Mouse (Mus musculus) embryonic stem cell, embryonic (primary cell): Measurements from ENCODE around the gene Oasl1.

Experiments
- CTCF ChIA-PET, 4 experiments: fragments of 300-600 bp in 2 of 4; fragments of 350-600 bp in 2 of 4; sonication (Branson Sonifier 250); formaldehyde crosslinking; loops; one replicate each; lab custom pipeline; 2022; ENCODE audit warnings: inconsistent platforms in 2 of 4; lab: Charles Lee
- POLR2A ChIA-PET, 4 experiments: fragments of 300-600 bp in 2 of 4; fragments of 350-600 bp in 2 of 4; sonication (Branson Sonifier 250); formaldehyde crosslinking; loops; one replicate each; lab custom pipeline; 2022; ENCODE audit warnings: antibody characterized with exemption in 4 of 4, inconsistent platforms in 1 of 4; lab: Charles Lee

Gene Oasl1

GRCm38 (mm10) chr5:114914855-114915254 is 8.2 kb upstream of the Oasl1 start:
- ChIA-PET CTCF (interaction anchor here in 1 of 4 experiments (0.9 kb wide), 1 partner anchor 64 kb away, joined by 3 read pairs; no protein-coding TSS in a partner anchor), POLR2A (interaction anchor here in 1 of 4 experiments (0.7 to 1.1 kb wide), 4 partner anchors 10 to 27 kb away, joined by 3 read pairs; partner anchors contain the start of gene 2210016L21Rik)

DNA sequence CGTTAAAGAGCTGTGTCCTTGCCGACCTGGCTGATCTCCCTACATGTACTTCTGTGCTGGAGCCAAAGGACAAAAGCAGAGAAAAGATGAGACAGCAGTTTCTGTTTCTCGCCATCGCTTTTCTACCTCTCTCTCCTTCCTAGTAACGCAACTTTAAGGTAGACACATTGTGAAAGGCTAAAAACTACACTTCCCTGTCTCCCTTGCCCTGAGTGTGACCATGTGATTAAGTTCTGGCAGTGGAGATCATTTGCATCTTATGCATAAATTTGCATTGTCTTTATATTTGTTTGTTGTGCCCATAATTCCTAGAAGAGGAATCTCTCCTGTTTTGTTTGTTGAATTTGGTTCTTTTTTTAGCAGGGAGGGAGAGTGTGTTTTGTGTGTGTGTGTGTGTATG is 7.2 kb upstream of the Oasl1 start:
- ChIA-PET CTCF (no interaction called here), POLR2A (no interaction called here)

GRCm38 (mm10) chr5:114916777-114917176 is 6.3 kb upstream of the Oasl1 start:
- POLR2A ChIA-PET: interaction anchor here in 2 of 4 experiments (0.7 kb wide), 2 partner anchors 19 to 666 kb away, joined by 3 to 4 read pairs; no protein-coding TSS in a partner anchor
- CTCF ChIA-PET: interaction anchor here in 2 of 4 experiments (0.7 kb wide), 2 partner anchors 309 to 593 kb away, joined by 3 to 5 read pairs; no protein-coding TSS in a partner anchor

DNA sequence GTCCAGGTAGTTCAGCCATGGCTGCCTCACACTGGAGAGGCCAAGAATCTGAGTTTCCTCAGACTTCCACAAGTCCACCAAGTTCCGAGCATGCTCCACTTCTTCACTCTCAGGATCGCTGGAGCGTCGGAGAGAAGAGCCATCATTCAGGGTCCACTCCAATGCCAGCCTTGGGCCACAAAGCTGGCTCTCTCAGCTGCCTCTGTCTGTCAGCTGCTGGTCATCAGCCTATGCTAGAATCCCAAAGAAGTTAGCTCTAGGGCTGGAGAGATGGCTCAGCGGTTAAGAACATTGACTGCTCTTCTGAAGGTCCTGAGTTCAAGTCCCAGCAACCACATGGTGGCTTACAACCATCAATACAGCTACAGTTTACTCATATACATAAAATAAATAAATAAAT is 5.7 kb upstream of the Oasl1 start:
- POLR2A ChIA-PET: interaction anchor here in 2 of 4 experiments (0.7 kb wide), 2 partner anchors 18 to 665 kb away, joined by 3 to 4 read pairs; no protein-coding TSS in a partner anchor
- CTCF ChIA-PET: interaction anchor here in 2 of 4 experiments (0.7 kb wide), 4 partner anchors 227 to 593 kb away, joined by 3 to 5 read pairs (median 3); partner anchors contain the start of gene Gltp (in 1 of the 2)

DNA sequence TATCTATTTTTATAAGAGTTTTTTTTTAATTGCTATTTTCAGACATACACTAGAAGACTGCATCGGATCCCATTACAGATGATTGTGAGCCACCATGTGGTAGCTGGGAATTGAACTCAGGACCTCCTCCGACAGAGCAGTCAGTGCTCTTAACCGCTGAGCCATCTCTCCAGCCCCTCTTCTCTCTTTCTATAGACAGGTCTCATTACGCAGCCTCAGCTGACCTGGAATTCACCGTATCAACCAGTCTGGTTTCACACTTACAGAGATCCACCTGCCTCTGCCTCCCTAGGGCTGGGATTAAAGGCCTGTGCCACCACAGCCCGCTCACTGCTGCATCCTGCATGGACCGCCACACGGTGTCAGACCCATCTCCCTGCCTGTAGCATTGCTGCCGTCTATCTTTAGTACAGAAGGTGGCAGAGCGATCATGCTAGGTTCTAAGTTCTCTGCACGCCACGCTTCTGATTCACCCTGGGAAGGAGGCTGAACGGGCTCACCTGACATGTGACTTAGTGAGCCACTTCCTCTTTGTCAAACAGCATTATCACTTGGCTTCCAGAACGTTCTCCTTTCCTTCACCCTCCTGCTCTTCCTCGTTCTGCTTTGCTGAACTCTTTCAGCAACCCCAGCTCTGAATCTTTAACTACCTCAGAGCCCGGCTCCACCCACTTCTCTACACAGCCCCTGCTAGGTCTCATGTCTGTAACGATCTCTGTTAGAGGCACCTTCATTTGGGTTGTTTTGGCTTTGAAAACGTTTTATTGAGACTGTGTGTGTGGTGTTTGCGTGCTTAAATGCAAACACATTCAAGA is 1.3 kb upstream of the Oasl1 start:
- ChIA-PET POLR2A (interaction anchor here in 2 of 4 experiments (0.7 to 1.5 kb wide), 5 partner anchors 9 to 104 kb away, joined by 3 read pairs; no protein-coding TSS in a partner anchor), CTCF (interaction anchor here in 3 of 4 experiments (0.6 to 1.4 kb wide), 3 partner anchors 13 to 57 kb away, joined by 3 to 4 read pairs (median 3); no protein-coding TSS in a partner anchor)

- ChIA-PET POLR2A (interaction anchor here in 1 of 4 experiments (0.7 kb wide), 1 partner anchor 8 kb away, joined by 3 read pairs; no protein-coding TSS in a partner anchor), CTCF (no interaction called here)
Observed at GRCm38 (mm10) chr5:114922366-114922731, 691 bp upstream of the Oasl1 start.

DNA sequence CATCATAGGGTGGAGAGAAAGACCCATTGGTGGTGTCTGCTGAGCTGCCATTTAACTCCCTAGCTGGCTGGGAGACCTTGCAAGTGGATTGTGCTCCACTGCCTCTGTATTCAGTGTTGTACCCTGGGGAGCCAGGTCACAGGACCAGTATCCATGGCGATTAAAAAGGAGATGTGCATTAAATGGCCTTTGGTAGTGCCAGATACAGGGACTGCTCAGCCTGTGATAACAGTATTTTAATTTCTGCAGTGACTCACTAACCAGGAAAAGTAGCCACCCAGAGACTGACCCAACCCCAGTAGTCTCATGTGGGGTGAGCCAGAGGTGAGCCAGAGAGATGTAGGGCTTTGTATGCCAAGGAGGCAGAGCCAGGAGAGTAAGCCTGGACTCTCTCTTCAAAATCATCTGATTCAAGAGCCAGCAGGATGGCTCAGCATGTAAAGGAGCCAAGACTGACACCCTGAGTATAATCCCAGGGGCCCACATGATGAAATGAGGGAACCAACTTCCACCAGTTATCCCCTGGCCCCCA is 3.2 kb downstream of the Oasl1 start:
- CTCF ChIA-PET: no interaction called here

DNA sequence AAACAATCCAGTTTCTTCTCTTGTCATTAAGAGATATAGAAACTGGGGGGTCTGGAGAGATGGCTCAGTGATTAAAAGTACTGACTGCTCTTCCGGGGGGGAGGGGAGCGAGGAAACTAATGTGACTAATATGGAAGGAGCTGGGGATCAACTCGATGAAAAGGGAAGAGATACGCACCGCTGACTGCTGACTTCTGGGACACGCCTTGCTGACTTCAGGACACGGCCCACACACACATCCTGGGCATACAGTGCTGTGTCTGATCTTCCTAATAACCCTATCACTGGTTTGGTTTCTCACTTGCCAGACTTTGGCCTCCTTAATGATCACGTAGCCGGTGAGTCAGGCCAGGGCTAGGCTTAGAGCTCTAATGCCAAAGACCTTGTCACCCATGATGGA is 3.7 kb downstream of the Oasl1 start:
- ChIA-PET CTCF (no interaction called here), POLR2A (interaction anchor here in 3 of 4 experiments (0.6 to 1.0 kb wide), 4 partner anchors 16 to 278 kb away, joined by 3 to 4 read pairs (median 3); partner anchors contain the start of gene 2210016L21Rik (in 1 of the 3))

More for the DNA sequence above, 3.2 kb downstream of the Oasl1 start:
- POLR2A ChIA-PET: interaction anchor here (0.6 to 1.0 kb wide), 5 partner anchors 16 to 354 kb away, joined by 3 to 4 read pairs (median 3); partner anchors contain the start of gene 2210016L21Rik (in 1 of the 4)

DNA sequence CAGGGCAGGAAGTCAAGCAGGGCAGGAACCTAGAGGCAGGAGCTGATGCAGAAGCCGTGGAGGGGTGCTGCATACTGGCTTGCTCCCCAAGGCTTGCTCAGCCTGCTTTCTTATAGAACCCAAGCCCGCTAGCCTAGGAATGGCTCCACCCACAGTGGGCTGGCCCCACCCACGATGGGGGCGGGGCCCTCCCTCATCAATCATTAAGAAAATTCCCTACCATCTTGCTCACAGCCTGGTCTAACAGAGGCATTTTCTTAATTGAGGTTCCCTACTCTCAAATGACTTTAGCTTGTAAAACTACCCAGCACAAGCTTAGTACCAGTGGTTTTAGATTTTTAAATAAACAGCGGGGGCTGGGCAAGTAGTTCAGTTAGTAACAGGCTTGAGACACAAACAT is 8.6 kb downstream of the Oasl1 start:
- POLR2A ChIA-PET: interaction anchor here in 3 of 4 experiments (0.6 to 2.3 kb wide), 18 partner anchors 8 to 141 kb away, joined by 3 to 15 read pairs (median 3); partner anchors contain the start of genes 2210016L21Rik (in 2 of the 3), Oasl1 (in 2 of the 3) and Hnf1a (in 1 of the 3)
- CTCF ChIA-PET: interaction anchor here in 3 of 4 experiments (0.6 to 1.8 kb wide), 6 partner anchors 10 to 327 kb away, joined by 3 to 5 read pairs (median 4); partner anchors contain the start of gene 2210016L21Rik (in 2 of the 3)

GRCm38 (mm10) chr5:114933206-114933605 is 10.2 kb downstream of the Oasl1 start:
- ChIA-PET POLR2A (interaction anchor here in 1 of 4 experiments (0.5 kb wide), 1 partner anchor 11 kb away, joined by 3 read pairs; no protein-coding TSS in a partner anchor), CTCF (interaction anchor here in 1 of 4 experiments (1.8 kb wide), 1 partner anchor 9 kb away, joined by 5 read pairs; the partner anchor contains the start of gene 2210016L21Rik)

DNA sequence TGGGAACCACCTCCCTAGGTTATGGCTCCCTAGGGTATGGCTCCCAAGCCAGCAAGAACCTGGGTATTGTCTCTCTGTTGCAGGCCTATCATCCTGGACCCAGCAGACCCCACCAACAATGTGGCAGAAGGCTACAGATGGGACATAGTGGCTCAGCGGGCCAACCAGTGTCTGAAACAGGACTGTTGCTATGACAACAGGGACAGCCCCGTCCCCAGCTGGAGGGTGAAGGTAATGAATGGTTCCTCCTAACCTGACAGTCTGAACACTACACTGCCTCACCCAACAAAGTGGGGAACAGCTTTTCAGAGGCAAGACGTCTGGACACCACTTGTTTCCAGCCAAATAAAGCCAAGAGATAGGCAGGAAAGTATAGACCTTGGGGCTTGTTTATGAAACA is 12.8 kb downstream of the Oasl1 start:
- ChIA-PET CTCF (interaction anchor here in 3 of 4 experiments (0.5 to 0.7 kb wide), 3 partner anchors 45 to 457 kb away, joined by 3 to 7 read pairs (median 3); no protein-coding TSS in a partner anchor), POLR2A (interaction anchor here in 3 of 4 experiments (0.6 to 2.3 kb wide), 4 partner anchors 8 to 203 kb away, joined by 3 to 6 read pairs (median 4); no protein-coding TSS in a partner anchor)

DNA sequence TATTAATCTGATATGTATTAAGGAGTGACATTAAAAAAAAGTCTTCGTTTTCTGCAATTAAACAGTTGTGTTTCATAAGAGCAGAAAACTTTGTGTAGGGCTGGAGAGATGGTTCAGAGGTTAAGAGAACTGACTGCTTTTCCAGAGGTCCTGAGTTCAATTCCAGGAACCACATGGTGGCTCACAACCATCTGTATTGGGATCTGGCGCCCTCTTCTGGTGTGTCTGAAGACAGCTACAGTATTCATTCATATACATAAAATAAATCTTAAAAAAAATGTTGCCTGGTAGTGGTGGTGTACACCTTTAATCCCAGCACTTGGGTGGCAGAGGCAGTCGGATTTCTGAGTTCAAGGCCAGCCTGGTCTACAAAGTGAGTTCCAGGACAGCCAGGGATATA is 18.1 kb downstream of the Oasl1 start:
- ChIA-PET POLR2A (interaction anchor here in 3 of 4 experiments (0.7 to 2.9 kb wide), 11 partner anchors 9 to 497 kb away, joined by 3 to 15 read pairs (median 4); partner anchors contain the start of genes Mmab (in 1 of the 3), Mvk (in 1 of the 3) and Oasl1 (in 1 of the 3)), CTCF (interaction anchor here (0.6 to 1.4 kb wide), 12 partner anchors 9 to 703 kb away, joined by 3 to 5 read pairs (median 4); no protein-coding TSS in a partner anchor)

DNA sequence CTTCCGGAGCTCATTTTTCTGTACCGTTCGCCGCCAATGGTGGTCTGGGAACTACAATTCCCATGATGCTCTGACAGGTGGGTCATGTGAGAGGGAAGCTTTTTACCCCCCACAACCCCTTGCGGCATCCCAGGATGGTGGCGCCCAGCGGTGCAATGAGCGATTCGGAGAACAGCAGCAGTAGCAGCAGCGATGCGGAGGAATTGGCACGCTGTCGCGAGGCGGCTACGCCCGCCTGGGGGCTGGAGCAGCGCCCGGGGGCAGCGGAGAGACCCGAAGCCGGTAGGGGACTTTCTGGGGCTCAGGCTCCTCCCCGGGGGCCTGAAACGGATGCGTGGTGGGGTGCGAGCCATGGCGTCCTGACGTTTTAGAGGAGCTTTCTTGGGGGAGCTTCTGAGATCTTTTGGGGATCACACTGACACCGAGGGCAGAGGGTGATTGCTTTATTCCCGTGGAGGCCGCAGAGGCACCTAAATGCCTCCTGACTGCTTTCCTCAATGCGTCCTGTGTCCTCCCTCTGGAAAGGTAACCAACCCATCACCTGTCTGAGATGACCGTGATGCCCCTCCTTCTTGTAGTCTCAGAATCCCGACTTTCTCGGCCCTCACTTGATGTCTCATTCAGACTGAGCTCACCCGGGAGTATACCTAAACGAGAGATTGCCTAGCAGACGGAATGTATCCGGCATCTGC is 19.2 kb downstream of the Oasl1 start, which contains the start of gene 2210016L21Rik:
TSS of gene 2210016L21Rik (plus strand) at position 85 of the 692 bp plus-strand sequence.
- ChIA-PET CTCF (interaction anchor here in 3 of 4 experiments (0.7 to 1.4 kb wide), 14 partner anchors 10 to 322 kb away, joined by 3 to 11 read pairs (median 3); partner anchors contain the start of gene Gltp (in 1 of the 3)), POLR2A (interaction anchor here (0.5 to 2.9 kb wide), 57 partner anchors 9 to 565 kb away, joined by 3 to 15 read pairs (median 4); partner anchors contain the start of genes Oasl1 (in 2 of the 4), Ankrd13a (in 1 of the 4), Git2 (in 1 of the 4) and Hnf1a (in 1 of the 4))

- CTCF ChIA-PET: interaction anchor here in 3 of 4 experiments (0.6 to 1.4 kb wide), 6 partner anchors 10 to 257 kb away, joined by 3 to 11 read pairs (median 4); no protein-coding TSS in a partner anchor
- POLR2A ChIA-PET: interaction anchor here in 3 of 4 experiments (0.6 to 2.9 kb wide), 18 partner anchors 8 to 548 kb away, joined by 3 to 15 read pairs (median 4); no protein-coding TSS in a partner anchor
Observed at GRCm38 (mm10) chr5:114942766-114943130, 19.7 kb downstream of the Oasl1 start.

- CTCF ChIA-PET: no interaction called here
- POLR2A ChIA-PET: interaction anchor here in 2 of 4 experiments (1.2 to 1.4 kb wide), 2 partner anchors 9 to 173 kb away, joined by 3 to 5 read pairs; no protein-coding TSS in a partner anchor
Observed at GRCm38 (mm10) chr5:114945072-114945471, 22.0 kb downstream of the Oasl1 start.

DNA sequence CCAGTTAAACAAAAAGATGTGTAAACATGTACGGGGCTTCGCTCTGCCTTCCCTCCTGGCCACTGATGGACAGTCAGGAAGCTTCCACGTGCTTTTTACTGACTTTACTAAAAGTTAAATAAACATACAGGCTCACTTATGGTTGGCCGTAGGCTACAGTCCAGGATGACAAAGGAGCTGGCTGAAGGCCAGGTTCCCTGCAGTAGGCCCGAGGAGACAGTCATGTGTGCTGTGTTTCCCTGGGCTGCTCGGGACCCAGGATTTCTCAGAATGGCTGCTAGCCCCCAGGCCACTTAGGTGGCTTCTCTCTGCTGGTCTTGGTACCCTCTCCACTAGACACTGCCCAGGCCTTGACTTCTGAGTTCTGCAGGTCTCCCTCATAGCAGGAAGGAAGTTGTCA is 25.9 kb downstream of the Oasl1 start:
- CTCF ChIA-PET: interaction anchor here in 1 of 4 experiments (0.5 kb wide), 1 partner anchor 252 kb away, joined by 4 read pairs; no protein-coding TSS in a partner anchor
- POLR2A ChIA-PET: interaction anchor here in 2 of 4 experiments (0.6 to 1.1 kb wide), 3 partner anchors 11 to 182 kb away, joined by 3 to 4 read pairs (median 3); no protein-coding TSS in a partner anchor
